Mouse (Mus musculus) spleen, postnatal 4 days (tissue): Measurements from ENCODE around the gene Pex11g.

Experiments used
- DNase-seq, 2 experiments: peaks; one replicate each; pipeline ENCODE4 v3.0.0; 2022; ENCODE audit warnings: low spot score in 2 of 2

The Pex11g gene

GRCm38 (mm10) chr8:3467006-3467885 lies at the start of gene Pex11g:
Pex11g (minus strand) TSS chr8:3467680.
- DNase-seq: peak; percentile 91 to 96

- no peak for DNase-seq
Observed at GRCm38 (mm10) chr8:3517117-3517495, 49.6 kb upstream of the Pex11g start.

GRCm38 (mm10) chr8:3516450-3517116 lies 49.1 kb upstream of the Pex11g start:
- peak; percentile 90 to 94 for DNase-seq

GRCm38 (mm10) chr8:3515771-3516417 lies 48.4 kb upstream of the Pex11g start:
- DNase-seq: no peak

- peak; percentile 88 to 93 for DNase-seq
Observed at GRCm38 (mm10) chr8:3515260-3515671, 47.8 kb upstream of the Pex11g start, which contains the start of gene Pnpla6. Pnpla6 (plus strand) TSS chr8:3515384.

GRCm38 (mm10) chr8:3514681-3515247 lies 47.3 kb upstream of the Pex11g start:
- peak in 1 of 2 experiments; percentile 61 for DNase-seq

- no peak for DNase-seq
Observed at GRCm38 (mm10) chr8:3507979-3508754, 40.7 kb upstream of the Pex11g start.

GRCm38 (mm10) chr8:3502217-3502616 lies 34.7 kb upstream of the Pex11g start:
- DNase-seq: no peak

- DNase-seq: peak; percentile 99
Observed at GRCm38 (mm10) chr8:3500235-3501090, 33.0 kb upstream of the Pex11g start, which contains the start of gene Mcoln1. Mcoln1 (plus strand) TSS chr8:3500457.

GRCm38 (mm10) chr8:3499751-3500150 lies 32.3 kb upstream of the Pex11g start:
- DNase-seq: no peak

- DNase-seq: no peak
Observed at GRCm38 (mm10) chr8:3498583-3498982, 31.1 kb upstream of the Pex11g start.

- DNase-seq: no peak
Observed at GRCm38 (mm10) chr8:3496428-3496748, 28.9 kb upstream of the Pex11g start.

- peak in 1 of 2 experiments; percentile 62 for DNase-seq
Observed at GRCm38 (mm10) chr8:3495578-3496427, 28.3 kb upstream of the Pex11g start.

- no peak for DNase-seq
Observed at GRCm38 (mm10) chr8:3493845-3494208, 26.3 kb upstream of the Pex11g start.

GRCm38 (mm10) chr8:3492901-3493844 lies 25.7 kb upstream of the Pex11g start, which contains the start of gene Zfp358:
Zfp358 (plus strand) TSS chr8:3493138.
- DNase-seq: peak; percentile 57 to 81

GRCm38 (mm10) chr8:3485192-3485591 lies 17.7 kb upstream of the Pex11g start:
- no peak for DNase-seq

GRCm38 (mm10) chr8:3483546-3483945 lies 16.1 kb upstream of the Pex11g start:
- no peak for DNase-seq

GRCm38 (mm10) chr8:3482240-3482740 lies 14.8 kb upstream of the Pex11g start:
- no peak for DNase-seq
